In the genomic region with DNA sequence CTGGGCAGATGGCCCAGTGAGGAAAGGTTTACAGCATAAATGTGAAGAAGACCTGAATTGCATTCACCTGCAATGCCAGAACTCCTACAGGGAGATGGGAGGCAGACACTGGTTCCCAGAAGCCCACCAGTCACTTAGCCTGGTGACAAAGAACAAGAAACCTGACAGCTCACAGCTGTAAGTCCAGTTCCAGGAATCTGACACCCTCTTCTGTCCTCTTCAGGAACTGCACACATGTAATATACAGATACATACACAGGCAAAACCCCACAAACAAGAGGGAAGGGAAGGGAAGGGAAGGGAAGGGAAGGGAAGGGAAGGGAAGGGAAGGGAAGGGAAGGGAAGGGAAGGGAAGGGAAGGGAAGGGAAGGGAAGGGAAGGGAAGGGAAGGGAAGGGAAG, we compare ENCODE assay signal across 12 mouse cellular contexts.
DNase-seq lines count a peak whose midpoint lies in the region; ATAC-seq and TF ChIP-seq lines count a peak whose summit lies in the region.
"Had no signal": no experiment of that assay in that cellular context is flagged by ENCODE, and none has a peak within 500 bp of the region (broad histone marks: within the 10 kb centered on the region; RNA-seq: fewer than 3 reads in every experiment).

No protein-coding gene starts in this region.

- H3K4me1 ChIP-seq in neural tube, embryonic 15.5 days, result no peaks in the 10 kb centered on the region
- H3K4me1 ChIP-seq: forebrain, embryonic 13.5 days; limb, embryonic 13.5 days; midbrain, embryonic 12.5 days had no signal

- no peak overlapping the region for H3K27ac ChIP-seq in layer of hippocampus, adult 2 months
- no peak overlapping the region for H3K27ac ChIP-seq in neural tube, embryonic 15.5 days (replicated peaks)
- H3K27ac ChIP-seq: forebrain, embryonic 13.5 days; limb, embryonic 13.5 days; midbrain, embryonic 12.5 days had no signal

- no peak overlapping the region for H3K9ac ChIP-seq in neural tube, embryonic 15.5 days (replicated peaks)
- H3K9ac ChIP-seq: forebrain, embryonic 13.5 days; limb, embryonic 13.5 days; midbrain, embryonic 12.5 days had no signal

- no peaks in the 10 kb centered on the region for H3K9me3 ChIP-seq in neural tube, embryonic 15.5 days (replicated peaks)
- H3K9me3 ChIP-seq: forebrain, embryonic 13.5 days; limb, embryonic 13.5 days; midbrain, embryonic 12.5 days had no signal

- ATAC-seq in granulocyte monocyte progenitor cell, adult 5-6 weeks (replicated peaks; ENCODE audit: poor library complexity, severe bottlenecking), result peak; percentile 61; the same call in 1 of the 2 replicates
- ATAC-seq in neural tube, embryonic 15.5 days (ENCODE audit: low FRiP score), result no peak
- ATAC-seq: forebrain, embryonic 13.5 days; hindbrain, embryonic 16.5 days had no signal

- H3K4me3 ChIP-seq in layer of hippocampus, adult 2 months, result no peak overlapping the region
- no peak overlapping the region for H3K4me3 ChIP-seq in neural tube, embryonic 15.5 days (replicated peaks)
- H3K4me3 ChIP-seq: forebrain, embryonic 13.5 days; limb, embryonic 13.5 days; midbrain, embryonic 12.5 days had no signal

- peak; percentile 34; the same call in 1 of the 2 replicates for TF ChIP-seq CTCF in layer of hippocampus, adult 2 months (conservative IDR thresholded peaks at IDR 0.05)

- no peaks in the 10 kb centered on the region for H3K36me3 ChIP-seq in neural tube, embryonic 15.5 days
- H3K36me3 ChIP-seq: limb, embryonic 13.5 days; midbrain, embryonic 12.5 days had no signal

- H3K27me3 ChIP-seq in neural tube, embryonic 15.5 days (replicated peaks), result no peaks in the 10 kb centered on the region
- H3K27me3 ChIP-seq: forebrain, embryonic 13.5 days; limb, embryonic 13.5 days; midbrain, embryonic 12.5 days had no signal

- peak; percentile 5 for DNase-seq in adrenal gland, postnatal 10 days
- DNase-seq in adrenal gland, postnatal 36 days, result no peak
- no peak for DNase-seq in layer of hippocampus, adult 2 months (ENCODE audit: low spot score in 2 of 2)
- no peak for DNase-seq in layer of hippocampus, postnatal 25 days (ENCODE audit: extremely low spot score in 1 of 2, low spot score in 1 of 2)
- peak; percentile 55 for DNase-seq in ES-CJ7 (ENCODE audit: low read depth, low spot score)
- DNase-seq in c-Kit-positive CD71-positive TER-119-positive erythroid progenitor cells, embryonic 14.5 days (ENCODE audit: low spot score), result no peak

- H3K4me2 ChIP-seq in neural tube, embryonic 15.5 days, result no peak overlapping the region
- H3K4me2 ChIP-seq: forebrain, embryonic 13.5 days; limb, embryonic 13.5 days; midbrain, embryonic 12.5 days had no signal

Comparison
In these comparisons a context has a peak if more than half of its experiments do, and no peak if none do; other contexts are left out.
1. DNase-seq: peak in adrenal gland, postnatal 10 days (single experiment) and ES-CJ7 (single experiment); none in adrenal gland, postnatal 36 days (0 of 2), layer of hippocampus, adult 2 months (0 of 2), layer of hippocampus, postnatal 25 days (0 of 2) and c-Kit-positive CD71-positive TER-119-positive erythroid progenitor cells, embryonic 14.5 days (single experiment).